Mouse (Mus musculus) spleen, adult 18-20 months (tissue): ENCODE results near the gene Bckdha.

ENCODE experiments used
- DNase-seq, 2 experiments: peaks; one replicate each; pipeline ENCODE4 v3.0.0; 2022; ENCODE audit warnings: mixed read lengths in 2 of 2

Bckdha gene

DNA sequence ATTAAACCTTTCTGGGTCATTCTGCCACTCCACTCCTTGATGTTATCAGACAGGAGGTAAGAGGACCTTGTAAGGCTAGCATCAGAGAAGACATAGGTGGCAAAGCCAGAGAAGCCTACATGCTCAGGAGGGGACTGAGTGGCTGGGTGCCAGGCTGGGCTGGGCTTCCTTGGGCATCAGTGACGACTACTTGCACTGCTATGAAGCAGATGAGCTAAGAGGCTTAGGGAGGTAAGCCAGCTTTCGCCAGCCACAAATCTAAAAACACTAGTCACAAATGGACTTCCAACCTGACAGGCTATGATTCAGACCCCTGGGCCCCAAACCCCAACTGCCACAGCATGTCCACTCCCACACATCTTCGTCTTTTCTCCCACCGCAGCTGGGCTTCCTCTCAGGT lies 14.2 kb downstream of the Bckdha start:
- DNase-seq = no peak

DNA sequence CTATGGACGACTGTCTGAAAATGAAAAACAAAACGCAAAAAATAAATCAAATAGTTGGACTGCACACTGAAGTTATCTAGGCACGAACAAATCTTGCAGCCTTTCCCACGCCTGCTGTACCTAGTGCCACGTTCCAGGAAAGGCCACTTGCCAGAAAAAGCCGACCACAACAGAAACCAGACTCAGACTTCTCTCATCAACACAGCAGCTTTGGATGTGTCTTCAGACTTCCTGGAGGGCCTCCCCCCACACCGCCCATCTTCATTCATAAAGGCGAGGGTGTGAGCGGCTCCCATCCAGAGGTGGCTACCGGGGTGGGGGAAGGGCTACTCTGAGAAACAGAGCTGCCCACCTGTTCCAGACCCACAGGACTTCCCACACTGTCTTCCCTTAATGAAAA lies 14.6 kb downstream of the Bckdha start:
- DNase-seq = no peak

DNA sequence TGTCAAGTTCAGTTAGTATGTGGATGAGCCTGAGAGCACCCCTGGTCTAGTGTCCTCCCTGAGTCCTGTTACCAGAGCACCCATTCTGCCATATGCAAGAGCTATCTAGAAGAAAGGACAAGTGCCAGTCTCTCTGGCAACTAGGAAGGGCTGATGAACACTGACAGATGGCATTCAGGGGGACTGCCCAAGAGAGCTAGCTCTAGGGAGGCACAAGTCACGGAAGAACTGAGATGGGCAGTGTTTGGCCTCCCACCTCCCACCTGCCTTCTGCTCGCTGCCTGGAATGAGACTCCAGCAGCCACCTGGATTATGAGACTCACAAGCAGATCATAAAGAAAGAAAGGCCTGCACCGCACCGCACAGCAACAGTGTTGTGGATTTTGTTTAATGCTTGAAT lies 19.0 kb downstream of the Bckdha start:
- DNase-seq = no peak

DNA sequence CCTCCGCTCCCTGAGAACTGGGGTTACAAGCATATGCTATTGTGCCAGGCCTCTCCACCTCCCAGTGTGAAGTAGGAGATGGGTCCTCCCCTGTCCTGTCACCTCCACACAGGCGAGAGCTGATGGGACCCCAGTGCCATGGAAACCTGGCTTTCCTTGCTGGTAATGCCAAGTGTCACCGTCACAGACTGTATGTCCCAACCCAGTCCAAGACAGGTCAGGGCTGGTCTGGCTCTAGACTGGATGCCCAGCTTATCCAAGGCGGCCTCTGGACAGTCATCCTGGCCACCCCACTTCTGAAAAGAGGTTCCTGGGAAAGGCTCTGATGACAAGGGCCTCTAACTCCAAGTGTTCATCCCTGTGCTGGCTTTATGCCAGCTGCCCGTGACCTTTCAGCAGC lies 21.7 kb downstream of the Bckdha start:
- no peak for DNase-seq

DNA sequence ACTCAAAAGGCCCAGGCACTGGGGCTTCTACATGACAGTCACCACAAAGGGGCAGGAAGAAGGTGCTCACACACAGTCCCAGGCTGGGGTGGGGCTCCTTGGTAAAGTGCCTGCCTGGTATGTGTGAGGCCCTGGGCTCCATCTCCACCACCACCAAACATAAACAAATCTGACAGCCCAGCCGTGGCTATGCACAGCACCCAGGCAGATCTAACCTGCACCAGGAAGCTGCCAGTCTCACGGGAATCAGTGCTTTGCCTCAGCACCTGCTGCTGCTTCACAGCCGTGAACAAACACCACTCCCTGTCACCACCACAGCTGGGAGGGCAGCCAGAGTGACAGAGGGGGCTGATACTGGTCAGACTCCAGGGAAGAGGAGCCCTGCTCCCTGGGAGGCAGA lies 22.4 kb downstream of the Bckdha start:
- peak; percentile 67 to 80 for DNase-seq

DNA sequence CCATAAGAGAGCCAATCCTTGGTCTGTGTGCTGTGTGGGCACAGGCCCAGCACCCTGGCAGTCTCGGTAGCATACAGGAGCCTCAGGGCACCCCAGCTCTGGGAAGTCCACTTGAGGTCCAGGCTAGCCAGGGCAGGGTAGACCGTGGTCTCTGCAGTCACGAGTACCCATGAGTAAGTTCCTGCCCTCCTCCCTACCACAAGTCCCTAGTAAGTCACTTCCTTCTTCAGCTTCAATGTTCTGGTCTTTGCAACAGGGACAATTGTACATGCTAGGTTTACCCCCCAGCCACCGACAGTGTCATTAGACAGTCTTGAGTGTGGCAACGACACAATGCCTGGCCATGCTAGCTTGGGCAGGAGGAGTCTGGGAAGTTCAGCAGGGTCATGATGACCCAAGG lies 26.1 kb downstream of the Bckdha start:
- no peak for DNase-seq

DNA sequence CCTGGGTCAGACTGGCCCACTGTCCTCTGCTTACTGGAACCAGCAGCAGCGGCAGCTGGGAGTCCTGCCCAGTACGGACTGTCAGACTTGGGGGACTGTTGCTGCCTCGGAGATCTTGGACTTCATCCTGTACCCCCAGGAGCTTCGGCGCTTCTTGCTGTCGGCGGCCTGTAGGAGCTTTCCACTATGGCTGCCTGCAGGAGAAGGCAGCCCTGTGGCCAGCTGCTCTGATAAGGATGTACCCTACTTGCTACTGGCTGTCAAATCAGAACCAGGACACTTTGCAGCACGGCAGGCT lies 30.5 kb downstream of the Bckdha start:
- no peak for DNase-seq

DNA sequence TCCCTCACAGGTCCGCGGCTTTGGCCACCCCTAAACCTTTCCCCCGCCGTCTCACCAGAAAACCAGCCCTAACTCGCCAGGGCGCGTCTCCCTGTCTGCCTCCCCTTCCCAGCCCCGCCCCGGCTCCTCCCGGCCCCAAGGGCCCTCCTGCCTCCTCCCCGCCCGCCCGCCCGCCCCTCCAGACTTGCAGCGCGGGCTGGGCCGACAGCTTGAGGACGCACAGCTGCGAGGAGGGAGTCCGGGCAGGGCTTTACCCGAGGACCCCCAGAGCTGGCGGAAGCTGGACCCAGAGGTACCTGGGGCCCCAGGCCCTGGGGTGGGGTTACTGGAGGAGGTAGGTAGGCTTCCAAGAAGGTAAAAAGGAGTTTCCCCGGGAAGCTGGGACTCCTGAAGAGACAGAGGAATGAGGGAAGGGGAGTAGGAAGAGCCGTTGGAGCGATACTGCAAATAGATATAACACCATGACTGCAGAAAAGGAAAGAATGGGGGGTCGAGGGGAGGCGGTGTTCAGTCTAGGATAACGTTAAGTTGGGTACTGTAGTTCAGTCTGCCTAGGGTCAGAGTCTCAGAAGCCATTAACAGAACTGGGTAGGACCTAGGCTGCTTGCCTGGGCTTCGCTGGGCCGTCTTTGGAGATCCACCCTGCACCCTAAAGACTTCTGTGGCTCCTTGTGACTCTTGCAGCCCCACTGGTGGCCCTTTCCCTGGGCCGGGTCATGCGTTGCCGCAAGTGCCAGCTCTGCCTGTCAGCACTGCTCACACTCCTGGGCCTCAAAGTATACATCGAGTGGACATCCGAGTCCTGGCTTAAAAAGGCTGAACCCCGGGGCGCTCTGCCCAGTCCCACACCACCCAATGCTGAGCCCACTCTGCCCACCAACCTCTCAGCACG lies 31.1 kb downstream of the Bckdha start:
- DNase-seq = peak; percentile 60 to 71

DNA sequence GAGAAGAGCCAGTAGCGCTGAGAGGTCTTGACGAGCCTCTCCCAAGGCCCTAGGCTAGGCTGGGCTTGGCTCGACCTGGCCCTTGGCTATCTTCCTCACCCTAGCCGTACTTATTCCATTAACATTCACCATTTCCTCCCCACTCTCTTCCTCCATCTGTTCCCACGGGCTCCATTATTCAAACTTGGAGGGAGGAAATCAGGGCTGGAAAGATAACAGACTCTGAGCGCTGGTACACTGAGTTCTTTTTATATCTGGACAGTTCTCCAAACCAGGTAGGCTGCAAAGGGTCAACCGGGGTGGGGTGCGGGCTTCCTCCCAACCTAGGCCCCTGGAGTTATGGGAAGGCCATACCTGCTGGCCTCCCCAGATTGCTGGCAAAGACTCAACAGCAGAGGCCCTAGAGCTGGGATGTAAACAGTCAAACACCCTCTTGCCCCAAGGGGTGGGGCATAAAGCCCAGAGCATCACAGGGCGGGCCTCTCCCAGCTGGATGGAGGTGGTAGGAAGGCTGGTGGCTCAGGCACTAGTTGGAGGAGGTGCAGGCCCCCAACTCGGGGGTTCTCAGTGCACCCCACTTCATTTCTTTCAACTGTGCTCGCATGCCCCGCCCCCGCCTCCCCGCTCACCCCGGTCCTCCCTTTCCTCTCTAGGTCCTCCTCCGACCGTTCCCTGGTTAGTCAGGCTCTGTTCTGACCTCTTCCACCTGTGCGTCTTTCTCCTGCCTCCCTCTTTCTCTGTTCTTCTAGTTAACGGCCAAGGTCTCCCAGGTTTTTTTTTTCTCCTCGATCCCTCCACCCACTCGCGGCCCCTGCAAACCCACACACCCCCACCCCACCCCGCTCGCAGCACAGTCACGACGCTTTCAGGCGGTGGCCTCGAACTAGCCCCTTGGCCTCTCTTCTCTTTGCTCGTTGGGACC lies 32.0 kb downstream of the Bckdha start, which contains the start of gene B3gnt8:
TSS of gene B3gnt8 (plus strand) at position 146 of the 922 bp plus-strand sequence.
- no peak for DNase-seq

DNA sequence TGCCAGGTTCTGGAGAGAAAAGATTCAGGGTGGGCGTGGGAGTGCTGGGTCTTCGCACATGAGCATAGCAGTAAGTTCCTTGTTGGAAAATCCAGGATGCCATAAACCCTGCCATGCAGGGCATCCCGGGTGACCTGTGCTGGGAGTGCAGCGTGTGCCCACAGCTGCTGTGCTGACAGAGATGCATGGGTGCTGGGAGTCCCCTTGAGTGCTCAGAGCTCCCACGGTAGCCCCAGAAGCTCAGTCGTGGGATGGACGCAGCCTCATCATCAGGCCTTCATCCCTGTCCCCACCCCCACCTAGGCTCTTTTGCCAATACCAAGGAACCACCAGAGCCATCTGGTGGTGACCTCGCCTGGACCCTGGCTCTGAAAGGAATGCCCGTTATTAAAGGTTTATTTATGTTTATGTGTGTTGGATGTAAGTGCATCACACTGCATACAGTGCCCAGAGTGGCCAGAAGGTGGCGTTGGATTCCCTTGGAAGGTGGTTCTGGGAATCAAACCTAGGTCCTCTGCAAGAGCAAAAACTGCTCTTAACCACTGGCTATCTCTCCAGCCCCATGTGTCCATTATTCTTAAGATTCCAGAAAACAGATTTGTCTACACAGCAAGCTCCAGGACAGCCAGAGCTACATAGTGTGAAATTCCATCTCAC lies 33.1 kb downstream of the Bckdha start:
- DNase-seq = peak in 1 of 2 experiments; percentile 63

DNA sequence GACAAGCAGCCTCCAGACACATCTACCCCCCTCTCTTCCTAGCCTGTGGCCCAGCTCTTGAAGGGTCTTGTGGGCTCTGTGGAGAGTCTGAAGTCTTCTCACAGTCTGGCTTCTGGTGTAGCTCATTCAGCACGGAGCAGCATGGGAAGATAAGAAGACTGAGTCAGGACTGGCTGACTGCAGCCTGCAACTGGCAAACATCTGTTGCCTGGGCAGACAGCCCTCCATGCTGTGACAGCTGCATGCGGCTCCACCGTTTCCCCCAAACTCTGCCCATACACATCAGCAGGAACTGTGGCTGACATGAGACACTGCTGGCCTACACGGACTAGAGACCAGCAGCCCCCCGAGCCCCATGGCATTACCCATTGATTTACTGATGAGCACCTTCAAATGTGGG lies 33.9 kb downstream of the Bckdha start:
- no peak for DNase-seq

DNA sequence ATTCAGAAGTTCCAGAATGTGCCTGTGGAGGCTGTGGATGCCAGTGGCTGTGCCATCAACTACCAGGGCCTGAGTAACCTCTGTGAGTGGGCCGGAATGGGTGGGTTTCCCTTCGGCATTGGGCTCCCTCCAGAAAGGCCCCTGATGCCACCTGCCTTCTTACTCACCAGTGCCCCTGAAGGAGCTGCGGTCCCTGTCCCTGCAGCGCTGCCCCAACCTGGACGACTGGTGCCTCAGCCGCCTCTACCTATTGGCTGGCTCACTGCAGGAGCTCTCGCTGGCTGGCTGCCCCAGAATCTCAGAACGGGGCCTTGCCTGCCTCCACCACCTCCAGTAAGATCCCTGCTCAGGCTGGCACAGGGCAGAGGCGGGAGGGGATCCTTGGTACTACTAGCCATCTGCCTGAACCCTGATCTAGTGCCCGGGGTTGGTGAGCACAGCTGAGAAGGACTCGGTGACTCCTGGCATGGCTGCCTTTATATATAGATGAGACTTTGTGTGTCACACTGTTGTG lies 34.9 kb downstream of the Bckdha start:
- no peak for DNase-seq

DNA sequence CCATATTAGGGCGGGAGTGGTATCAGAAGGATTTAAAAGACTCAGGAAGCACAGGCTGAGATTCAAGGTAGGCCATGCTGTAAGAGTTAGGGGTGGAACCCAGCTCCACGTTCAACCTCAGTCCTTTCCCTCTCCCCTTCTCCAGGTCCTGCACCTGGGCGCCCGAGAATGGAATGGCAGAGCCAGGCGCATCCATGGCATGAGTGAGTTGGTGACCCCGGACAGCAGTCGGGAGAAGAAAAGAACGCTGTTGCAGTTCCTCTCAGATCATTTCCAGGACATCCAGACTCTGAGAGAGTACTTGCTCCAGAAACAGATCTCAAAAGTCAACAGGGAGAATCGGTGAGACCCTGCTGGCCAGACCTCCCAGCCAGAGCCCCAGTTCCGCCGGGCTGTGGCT lies 38.0 kb downstream of the Bckdha start:
- no peak for DNase-seq

DNA sequence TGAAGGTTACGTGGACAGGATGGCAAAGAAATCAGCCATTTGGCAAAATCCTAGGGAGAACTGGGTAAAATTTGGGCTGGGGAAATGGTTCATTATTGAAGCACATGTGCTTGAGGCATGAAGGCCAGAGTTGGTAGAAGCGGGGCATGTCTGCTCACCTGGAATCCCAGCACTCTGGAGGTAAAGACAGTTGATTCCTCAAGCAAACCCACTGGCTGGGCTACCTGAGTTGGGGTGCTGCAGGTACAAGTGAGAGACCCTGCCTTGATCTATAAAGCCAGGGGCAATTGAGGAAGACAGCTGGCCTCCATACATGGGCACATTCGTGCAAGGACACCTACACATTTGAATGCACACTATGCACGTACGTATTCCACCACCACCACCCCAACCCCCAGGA lies 38.7 kb downstream of the Bckdha start:
- no peak for DNase-seq

DNA sequence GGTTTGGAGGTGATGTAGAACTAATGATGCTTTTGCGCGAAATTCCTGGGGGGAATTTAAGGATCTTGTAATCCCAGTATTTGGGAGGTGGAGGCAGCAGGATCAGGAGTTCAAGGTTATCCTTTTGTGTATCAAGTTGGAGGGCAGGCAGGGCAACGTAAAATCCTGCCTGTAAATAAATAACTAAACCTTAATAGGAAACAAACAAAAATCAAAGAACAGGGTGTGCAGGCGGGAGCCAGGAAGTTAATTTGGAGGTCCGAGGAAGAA lies 39.1 kb downstream of the Bckdha start:
- DNase-seq = no peak

DNA sequence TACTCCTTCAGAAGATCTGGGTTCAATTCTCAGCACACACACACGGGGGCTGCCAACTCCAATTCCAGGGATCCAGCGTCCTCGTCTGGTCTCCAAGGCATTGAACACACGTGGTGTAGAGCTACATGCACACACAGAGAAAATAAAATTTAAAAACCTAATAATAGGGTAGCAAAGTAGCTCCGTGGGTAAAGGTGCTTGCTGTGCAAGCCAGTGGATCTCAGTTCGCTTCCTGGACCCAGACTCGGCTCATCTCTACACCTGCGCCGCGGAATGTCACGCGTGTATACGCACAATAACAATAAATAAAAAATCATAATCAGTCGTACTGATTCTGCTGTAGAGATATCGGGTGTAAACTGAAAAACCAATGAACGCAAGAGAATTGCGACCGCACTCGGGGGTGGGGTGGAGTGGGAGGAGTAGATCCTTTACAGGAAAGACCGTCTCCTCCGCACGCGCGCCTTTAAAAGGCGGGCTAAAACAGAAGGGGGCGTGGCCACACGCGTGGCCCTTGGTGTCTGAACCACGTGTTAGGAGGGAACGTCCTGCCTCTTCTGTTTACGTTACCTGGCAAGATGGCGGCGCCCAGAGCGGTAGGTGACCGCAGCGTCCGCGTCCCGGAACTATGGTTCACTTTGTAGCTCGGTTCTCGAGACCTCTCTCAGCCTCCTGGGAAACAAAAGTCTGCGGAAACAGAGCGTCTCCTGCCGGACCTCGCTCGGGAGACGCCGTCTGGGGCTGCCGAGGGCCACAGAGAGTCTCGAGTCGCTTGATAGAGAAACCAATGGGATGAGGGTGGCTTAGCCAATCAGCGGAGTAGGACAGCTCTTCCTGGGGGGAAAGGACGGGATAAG lies 39.7 kb downstream of the Bckdha start, which contains the start of gene Dmac2:
TSS of gene Dmac2 (plus strand) at position 550 of the 857 bp plus-strand sequence.
- peak; percentile 95 for DNase-seq

DNA sequence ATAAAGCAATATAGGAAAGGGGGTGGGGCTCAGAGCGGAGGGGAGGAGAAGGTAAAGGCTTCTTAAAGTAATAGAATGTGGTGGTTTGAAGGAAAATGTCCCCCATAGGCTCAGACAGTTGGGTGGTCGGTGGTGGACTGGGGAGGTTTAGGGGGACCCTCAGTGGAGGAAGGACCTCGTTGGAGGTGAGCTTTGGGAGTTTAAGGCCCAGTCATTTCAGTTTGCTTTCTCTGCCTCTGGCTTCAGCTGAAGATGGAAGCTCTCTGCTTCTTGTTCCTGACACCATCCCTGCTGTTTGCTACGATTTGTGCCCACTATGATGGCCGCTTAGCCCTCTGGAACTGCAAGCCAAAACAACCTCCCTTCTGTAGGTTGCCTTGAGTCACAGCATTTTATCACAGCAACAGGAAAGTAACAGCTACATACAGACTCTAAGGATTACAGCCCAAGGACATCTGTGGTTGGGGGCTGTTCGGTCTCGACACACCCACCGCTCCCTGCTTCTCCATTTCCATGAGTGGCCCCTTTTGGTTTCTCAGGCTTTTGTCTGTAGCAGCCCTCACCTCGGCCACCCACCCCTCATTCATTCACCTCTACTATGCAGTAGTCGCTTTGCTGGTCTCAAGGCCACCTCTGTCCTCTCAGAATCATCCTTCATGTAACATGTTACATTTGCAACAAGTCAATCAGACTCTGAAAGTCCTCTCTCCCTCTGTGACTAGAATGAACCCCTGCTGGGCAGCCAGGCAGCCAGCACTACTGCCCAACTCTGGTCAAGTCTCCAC lies 41.2 kb downstream of the Bckdha start:
- no peak for DNase-seq

DNA sequence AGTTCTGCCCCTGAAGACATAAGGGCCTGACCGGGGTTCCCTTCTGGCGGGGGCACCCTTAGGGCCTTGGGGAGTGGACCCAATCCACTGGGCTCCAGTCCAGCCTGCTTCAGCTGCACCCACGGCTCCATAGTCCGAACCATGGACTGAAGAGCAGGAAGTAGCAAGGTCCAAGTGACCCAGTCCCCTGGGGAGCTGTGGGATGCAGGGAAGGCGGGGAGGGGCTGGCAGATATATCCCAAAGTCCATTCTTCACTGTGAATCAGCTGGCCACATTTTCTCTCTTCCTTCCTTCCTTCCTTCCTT lies 43.1 kb downstream of the Bckdha start, which contains the start of gene Erich4:
TSS of gene Erich4 (minus strand) at position 187 of the 306 bp plus-strand sequence.
- no peak for DNase-seq

DNA sequence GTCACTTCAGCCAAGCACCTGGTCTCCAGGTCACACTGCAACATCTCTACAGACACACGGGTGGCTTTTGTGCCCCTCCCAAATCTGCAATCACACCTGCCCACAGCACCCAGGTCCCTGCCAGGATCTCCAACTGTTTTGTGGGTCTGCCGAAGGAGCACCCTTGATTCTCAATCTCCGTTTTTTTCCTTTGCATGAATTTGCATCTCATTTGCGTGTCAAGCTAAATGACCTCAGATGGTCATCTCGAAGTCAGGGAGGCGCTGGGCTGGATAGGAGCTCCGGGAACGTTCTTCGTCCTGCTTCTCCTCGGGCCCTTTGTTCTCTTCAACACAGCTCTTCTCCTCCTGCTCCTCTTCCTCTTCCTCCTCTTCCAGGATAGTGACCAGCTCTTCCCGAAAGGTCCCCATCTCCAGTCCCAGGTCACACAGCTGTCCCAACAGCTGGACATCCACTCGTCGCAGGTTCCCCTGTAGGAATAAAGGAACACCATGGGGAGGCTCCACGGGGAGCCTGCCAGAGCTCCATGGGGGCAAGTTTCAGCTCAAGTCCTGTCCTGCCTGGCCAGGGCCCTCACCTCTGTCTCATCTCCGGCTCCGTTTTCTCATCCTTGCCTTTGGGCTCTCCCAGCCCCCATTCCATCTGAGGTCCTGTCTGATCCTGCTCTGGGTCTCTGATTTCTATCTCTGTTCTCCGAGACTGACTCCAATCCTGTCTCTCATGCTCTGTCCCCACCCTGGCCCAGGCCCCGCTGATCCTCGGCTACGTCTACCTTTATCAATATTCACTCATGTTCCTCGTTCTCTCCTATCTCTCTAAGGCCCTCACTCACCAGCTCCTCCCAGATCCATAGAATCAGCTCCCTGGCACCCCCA lies 43.7 kb downstream of the Bckdha start:
- DNase-seq = no peak

DNA sequence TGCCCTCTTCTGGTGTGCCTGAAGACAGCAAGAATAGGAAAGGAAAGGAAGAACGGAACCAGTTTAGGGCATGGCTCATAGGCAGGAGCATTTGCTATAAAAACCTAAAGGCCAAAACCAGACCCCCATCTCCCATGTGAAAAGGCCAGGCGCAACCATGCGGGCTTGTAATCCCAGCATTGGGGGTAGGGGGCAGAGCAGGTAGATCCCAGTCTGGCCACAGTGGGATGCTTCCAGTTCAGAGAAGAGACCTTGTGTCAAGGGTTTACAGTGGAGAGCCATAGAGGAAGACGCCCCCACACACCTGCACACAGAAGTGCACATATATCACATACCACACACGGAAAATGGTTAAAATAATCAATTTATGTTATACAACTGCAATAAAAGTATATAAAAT lies 44.7 kb downstream of the Bckdha start:
- no peak for DNase-seq

DNA sequence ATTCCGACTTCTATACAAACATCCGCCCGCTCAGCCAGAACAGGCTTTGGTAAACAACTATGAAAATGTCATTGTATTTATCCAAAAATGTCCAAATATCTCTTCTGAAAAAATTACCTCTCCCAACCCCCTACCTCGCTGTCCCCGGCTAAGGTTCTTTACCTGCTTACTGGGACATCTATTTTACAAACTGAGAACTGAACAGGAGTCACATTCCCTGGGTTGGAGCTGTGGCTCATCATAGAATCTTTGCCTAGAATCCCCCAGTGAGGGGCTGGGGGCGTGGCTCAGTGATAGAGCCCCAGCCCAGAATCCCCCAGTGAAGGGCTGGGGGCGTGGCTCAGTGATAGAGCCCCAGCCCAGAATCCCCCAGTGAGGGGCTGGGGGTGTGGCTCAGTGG lies 47.3 kb downstream of the Bckdha start:
- no peak for DNase-seq
